Mouse (Mus musculus) embryo, embryonic 11.5 days (tissue): ENCODE results near the gene Gpr19.

Source experiments
- DNase-seq: peaks from one replicate; pipeline ENCODE4 v3.0.0-alpha.2; 2012; ENCODE audit warnings: low read depth, low spot score

Gpr19 gene

GRCm38 (mm10) chr6:134849461-134849860 is 48.9 kb downstream of the Gpr19 start:
- no peak for DNase-seq

- DNase-seq, result no peak
These were observed 50.0 kb downstream of the Gpr19 start for GRCm38 (mm10) chr6:134848197-134848890.

- DNase-seq, result no peak
These were observed 50.8 kb downstream of the Gpr19 start for GRCm38 (mm10) chr6:134847550-134847949.

GRCm38 (mm10) chr6:134846308-134846707 is 52.1 kb downstream of the Gpr19 start:
- no peak for DNase-seq

- DNase-seq, result no peak
These were observed 52.7 kb downstream of the Gpr19 start for GRCm38 (mm10) chr6:134845726-134846125.

GRCm38 (mm10) chr6:134840346-134840745 is 58.0 kb downstream of the Gpr19 start:
- DNase-seq, result no peak

- no peak for DNase-seq
These were observed 60.3 kb downstream of the Gpr19 start for GRCm38 (mm10) chr6:134838111-134838510.

GRCm38 (mm10) chr6:134834585-134835251 is 63.7 kb downstream of the Gpr19 start:
- DNase-seq, result no peak

- DNase-seq, result no peak
These were observed 67.6 kb downstream of the Gpr19 start for GRCm38 (mm10) chr6:134830776-134831175.

- DNase-seq, result peak; percentile 98
These were observed 68.3 kb downstream of the Gpr19 start, which contains the start of gene Crebl2 for GRCm38 (mm10) chr6:134829786-134830700. TSS of gene Crebl2 (plus strand) at chr6:134830154.

- no peak for DNase-seq
These were observed 75.5 kb downstream of the Gpr19 start for GRCm38 (mm10) chr6:134822844-134823243.

GRCm38 (mm10) chr6:134820411-134820810 is 78.0 kb downstream of the Gpr19 start:
- DNase-seq, result no peak

- no peak for DNase-seq
These were observed 78.6 kb downstream of the Gpr19 start for GRCm38 (mm10) chr6:134819741-134820140.
